Mouse (Mus musculus) left cerebral cortex, adult 11 months (tissue): ENCODE results near the gene Stk39.
A peak's percentile ranks its signal among the peaks of the same experiment; 100 is the strongest.

Experiments
- DNase-seq: peaks from one replicate; pipeline ENCODE4 v3.0.0; 2022; ENCODE audit warnings: low spot score

The Stk39 gene

DNA sequence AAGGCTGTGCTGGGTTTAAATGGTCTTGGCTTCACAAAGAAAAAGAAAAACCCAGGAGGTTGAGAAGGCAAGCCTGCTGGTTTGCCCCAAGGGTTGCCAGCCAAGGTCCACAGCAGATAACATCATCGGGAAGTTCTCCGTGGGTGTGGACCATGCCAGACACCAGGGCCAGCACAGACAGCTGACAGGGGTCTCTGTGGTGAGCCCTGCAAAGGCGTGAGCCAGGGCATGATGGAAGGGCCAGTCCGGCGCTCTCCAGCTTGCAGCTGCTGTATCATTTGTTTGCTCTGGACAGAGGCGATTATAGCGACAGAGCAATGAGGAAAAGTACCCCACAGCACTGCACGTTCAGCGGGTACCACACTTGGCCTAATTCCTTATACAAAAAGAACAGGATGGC is 126.8 kb downstream of the Stk39 start:
- no peak for DNase-seq

DNA sequence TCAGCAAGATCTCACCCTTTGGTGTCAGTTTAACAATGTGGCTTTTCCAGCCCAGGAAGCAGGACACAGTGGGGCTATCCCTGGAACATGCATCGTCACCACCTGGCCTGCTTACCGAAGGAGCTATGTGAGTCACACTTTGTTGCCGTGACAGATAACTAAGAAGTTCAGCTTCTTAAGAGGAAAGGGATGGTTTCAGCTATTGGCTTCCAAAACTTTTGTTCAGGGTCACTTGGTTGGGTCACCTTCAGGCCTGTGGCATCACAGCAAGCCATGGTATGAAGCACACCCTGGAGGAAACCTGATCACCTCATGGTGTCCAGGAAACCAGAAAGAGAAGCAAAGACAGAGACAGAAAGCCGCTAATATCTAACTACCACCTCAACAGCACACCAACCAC is 128.3 kb downstream of the Stk39 start:
- no peak for DNase-seq

DNA sequence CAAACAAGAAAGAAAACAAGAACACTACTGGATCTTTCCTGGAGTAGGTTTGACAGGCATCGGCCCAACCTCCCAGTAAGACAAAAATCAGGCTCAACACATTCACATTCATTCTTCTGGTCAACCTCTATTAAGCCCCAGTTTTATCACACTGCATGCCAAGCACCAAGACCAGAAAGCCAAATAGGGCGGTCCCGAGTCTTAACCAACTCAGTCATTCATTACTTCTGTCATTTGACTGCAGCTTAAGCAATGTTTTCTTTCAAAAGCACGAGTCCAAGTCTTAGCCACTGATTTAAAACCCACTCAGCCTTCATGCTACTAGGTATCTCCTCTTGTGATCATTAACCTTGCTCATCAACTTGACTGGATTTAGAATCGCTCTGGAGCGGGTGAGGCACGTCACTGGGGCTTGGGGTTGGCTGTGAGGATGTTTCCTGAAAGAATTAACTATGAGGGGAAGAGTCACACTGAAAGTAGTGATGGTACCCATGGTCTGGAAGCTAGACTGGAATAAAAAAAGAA is 129.9 kb downstream of the Stk39 start:
- no peak for DNase-seq

DNA sequence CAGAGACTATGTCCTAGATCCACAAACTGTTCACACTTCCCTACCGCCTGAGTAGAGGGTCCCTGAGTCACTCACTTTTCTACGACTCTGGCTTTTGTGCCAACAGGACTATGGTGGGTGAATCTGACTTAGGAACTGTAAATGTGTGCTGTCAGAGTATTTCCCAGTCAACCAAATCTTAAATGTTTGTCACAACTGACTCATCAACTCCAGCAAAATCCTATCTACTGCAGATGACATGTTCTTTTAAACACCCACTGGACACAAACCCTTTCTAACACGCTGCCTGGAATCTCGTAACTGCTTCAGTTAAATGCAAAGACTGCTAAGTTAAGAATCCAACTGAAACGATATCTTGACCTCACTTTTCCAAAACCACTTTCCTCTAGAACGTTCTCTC is 135.2 kb downstream of the Stk39 start:
- DNase-seq = no peak

DNA sequence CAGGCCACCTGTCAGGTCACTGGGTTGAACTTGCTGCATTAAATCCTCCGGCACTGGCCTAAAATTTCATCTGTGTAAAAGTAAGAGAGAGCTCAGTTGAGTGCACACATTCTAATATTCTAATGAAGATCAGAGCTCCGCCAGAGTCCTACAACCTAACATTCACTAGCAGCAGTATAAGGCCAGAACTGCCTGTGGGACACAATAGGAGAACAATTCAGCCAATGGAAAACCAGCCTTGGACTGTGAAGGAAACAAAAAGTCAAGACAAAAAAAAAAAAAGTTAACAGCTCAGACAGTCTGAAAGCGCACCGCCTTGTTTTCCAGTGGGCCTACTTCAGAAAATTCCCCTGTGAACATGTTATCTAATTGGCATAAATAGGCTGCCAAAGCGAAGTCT is 137.1 kb downstream of the Stk39 start:
- no peak for DNase-seq

DNA sequence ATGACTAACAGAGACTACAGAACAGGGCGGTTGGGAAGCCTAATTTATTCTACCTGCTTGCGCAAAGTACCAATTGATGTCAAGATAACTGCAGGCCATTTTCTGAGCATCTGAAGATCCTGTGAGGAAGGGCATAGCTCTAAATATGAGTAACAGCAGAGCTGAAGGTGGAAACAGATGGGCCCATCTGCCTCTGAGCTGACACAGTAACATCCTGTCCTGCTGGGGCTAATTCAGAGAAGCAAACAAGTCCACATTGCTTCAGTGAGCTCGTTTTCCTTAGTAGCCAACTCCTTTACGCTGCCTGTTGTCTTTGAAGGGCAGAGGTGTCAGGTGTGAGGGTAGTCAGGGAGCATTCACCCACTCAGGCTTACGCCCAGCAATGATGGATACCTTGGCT is 146.8 kb downstream of the Stk39 start:
- no peak for DNase-seq

DNA sequence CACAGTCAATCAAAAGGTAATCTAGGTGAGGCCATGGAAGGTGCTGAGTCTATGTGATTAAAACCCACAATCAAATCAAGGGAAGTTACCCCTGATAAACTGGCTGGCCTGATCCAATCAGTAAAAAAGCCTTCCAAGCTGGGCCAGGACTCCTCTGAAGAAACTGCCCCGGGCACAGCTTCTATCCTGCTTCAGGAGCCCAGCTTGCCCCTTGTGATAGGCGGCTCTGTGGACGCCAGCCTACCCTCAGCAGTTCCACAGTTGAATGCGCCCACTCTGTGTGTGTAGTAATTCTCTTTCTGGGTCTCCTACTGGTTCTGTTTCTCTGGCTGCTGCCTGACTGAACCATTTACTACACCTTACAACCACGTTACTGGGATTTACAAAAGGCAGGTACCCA is 150.8 kb downstream of the Stk39 start:
- no peak for DNase-seq

DNA sequence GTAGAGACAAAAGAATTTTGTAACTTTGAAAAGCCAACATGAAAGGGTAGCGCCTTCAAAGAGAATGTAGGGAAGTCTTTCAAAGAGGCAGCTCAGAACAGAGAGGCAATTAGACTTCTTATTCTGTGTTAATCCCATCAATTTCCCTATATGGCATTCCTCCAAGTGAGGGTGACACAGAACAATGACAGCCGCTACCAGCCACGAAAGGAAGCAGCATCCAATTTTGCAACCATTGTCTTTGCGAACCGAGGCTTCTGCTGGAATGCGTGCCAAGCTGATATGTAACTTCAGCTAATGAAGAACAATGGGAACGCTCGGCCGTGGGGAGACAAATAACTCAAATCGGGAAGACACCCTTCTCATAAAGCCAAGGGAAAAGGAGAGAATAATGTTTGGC is 151.4 kb downstream of the Stk39 start:
- peak; percentile 62 for DNase-seq

DNA sequence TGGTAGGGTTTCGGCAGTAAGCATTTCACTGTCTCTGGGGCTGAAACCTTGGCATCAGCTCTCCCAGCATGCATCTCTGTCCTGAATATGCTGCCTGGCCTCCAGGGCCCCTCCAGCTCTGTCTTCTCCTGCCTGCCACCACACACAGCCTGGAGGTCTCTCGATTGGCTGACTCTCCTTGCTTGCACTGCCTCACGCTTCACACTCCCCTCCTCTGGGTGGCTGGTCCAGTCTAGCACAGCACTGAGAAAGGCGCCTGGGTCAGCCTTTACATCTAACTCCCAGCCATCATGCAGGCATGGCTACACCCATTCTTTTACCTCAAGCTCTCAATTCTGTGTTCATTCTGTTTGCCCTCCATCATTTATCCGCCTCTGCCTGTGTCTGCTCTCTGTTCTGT is 153.6 kb downstream of the Stk39 start:
- DNase-seq = no peak

DNA sequence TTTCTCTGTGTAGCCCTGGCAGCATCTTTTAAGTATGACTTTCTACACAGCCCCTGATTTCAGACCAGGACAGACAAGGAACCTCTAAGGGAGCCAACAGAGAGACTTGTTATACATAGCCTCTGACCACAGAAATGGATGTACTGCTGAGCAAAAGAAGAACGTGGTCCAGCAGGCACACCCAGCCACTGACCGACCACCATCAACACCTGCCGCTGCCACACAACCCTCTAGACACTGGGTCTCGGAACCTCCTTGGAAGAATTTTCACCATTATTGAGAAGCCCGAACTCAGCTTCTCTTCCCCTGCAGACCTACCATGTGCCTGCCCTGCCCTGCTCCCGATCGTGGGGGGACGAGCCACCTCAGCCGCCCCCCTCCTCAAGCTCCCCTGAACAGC is 154.2 kb downstream of the Stk39 start:
- DNase-seq = no peak

DNA sequence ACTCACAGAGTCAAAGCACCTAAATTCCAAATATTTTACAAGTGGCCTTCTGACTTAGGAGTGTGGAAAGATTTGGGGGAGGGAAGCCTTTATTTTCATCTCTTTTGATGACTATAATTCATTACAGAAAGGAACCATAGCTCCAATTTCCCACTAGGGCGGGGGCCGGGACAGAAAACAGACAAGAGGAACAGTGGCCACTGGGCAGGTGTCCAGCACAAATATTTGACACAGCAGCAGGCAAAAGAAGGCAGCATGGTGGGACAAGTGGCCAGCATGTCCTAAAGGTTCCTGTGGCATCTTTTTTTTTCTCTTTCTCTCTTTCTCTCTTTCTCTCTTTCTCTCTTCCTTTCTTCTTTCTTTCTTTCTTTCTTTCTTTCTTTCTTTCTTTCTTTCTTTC is 154.6 kb downstream of the Stk39 start:
- DNase-seq = no peak

DNA sequence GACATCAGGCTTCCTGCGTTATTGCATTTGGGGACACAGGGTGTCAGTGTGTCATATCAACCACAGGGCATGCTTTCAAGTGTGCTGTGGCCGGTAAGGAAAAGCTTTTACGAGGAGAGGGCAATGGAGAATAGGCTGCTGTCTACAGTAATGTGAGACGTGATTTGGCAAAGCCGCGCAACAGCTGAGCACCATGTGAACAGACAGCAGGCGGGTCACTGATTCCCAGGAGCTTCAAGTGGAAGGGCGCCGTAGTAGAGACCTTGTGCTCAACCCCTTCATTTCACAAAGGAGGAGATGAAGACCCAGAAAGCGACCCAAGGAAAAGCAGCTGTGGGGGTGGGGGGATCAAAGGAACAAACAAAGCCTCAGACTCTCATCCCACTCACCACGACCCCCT is 156.8 kb downstream of the Stk39 start:
- no peak for DNase-seq

DNA sequence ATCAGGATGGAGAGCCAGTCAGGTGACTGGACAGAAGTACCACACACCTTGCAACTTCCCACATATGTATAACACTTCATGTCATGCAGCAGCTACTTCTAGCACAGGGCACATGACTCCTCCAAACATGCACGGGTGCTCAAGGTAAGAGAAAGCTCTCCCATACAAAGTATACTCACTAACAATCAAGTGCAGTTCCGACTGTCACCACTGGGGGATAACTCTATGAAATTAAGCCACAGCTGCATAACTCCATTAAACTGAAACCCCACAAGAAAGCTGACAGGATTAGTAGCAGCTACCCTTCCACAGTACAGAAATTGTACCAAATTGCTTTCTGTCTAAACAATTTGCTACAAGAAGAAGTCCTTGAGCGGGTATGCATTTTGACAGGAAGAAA is 161.9 kb downstream of the Stk39 start:
- no peak for DNase-seq

DNA sequence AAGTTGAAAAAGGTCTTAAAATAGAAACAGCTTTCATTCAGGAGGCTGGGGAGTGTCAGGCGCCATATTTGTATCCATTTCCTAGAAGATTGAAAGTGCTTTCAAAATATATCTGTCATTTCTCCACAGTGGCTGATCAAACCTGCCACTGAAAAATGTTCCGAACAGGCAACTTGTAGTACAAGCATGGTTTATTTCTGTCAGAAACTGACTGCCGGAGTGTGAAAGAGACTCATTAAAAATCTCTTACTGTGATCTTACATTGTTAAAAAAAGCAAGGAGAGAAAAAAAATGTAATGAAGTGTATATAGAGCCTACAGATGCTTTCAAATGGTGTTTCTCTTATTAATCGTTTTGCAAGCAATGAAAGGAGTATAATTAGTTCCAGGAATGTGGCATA is 165.5 kb downstream of the Stk39 start:
- no peak for DNase-seq

DNA sequence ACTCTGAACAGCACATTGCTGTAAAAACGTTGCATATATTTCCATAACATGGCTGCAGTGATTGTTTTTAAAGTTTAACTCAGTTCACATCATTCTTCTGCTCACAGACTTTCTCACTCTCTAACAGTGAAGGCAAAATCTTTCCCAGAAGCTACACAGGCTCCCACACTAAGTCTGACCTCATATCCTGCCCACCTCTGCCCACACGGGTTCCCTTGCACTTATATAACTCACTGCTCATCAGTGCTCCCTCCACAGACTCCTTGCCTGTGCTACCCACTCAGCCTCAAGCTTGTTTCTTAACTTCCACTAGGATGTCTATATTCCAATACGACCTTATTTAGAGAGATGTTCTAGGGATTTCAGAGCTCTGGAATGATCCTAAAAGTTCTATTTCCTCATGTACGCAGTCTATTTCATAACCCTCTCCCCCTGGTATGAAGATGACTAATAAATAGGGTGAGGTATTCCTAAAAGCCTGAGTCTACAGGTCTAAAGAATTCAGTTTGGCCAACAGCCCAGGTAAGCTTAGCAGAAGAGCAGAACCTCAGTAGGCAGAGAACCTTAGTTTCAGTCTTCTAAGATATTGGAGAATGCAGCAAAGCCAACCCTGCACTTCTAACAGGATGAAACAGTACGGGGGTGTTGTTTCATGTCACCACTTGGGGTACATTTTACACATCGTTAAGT is 167.2 kb downstream of the Stk39 start:
- peak; percentile 51 for DNase-seq

DNA sequence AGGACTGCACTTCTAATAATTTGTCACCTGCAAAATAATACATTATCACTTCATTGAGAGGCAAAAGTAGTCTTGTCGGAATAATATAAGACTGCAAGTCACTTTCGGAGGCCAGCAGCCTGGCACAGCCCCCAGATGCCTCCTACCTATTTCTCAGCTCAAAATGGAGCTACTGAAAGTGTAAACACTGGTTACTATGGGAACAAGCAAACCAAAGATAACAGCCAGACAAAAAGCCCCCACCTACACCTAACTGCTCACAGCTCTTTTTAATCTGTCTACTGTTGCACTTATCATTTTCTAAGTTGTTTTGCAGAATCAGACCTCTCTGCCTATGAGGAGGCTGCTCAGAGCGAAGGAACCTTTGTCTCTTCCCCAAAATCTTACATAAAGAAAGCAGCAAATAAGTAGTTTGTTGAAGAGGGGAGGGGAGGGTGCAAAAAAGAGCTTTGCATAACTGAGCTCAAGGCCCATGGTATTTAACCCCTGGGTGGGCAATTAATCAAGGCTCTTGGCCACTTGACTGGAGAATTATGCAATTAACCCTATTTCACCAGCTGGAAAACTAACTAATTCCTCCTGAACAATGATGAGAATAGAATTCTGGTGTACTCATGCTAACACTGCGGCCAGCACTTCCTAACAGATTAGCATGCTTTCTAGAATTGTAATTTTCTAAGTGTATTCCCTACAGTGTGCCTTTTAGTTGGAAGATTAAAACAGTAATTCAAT is 170.1 kb downstream of the Stk39 start:
- DNase-seq = peak; percentile 69

DNA sequence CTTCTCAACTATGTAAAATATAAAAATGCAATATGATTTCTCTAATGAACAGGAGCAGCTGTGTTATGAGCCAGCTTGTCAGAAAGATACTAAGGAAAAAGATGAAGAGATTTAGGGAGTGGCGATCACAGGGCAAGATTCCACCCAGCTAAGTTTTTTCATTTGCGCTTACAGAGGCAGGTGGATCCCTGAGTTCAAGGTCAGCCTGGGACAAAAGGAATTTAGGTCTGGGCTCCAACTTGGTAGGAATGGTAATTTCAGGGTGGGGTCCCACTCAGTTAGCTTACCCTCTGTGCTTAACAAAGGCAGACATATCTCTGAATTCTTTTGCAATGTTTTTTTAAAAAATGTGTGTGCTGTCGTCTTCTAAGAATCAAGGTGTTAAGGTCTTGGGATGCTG is 173.7 kb downstream of the Stk39 start:
- no peak for DNase-seq

DNA sequence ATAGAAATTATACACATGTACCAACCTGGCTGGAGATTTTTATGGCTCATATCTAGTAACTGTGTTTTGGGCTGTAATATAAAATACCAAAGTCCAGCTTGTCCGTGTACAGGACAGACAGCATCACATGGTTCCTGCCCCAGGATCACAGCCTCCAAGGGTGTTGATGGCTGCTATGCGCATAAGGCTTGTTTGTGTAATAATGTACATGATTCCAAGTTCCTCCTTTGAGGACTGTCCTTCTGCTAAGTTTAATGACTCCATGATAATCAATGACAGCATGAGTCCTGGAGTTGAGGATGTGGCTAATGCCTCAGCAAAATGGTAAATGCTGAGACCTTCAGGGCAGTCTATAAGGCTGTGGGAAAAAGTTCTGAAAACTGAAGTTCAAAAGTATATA is 174.1 kb downstream of the Stk39 start:
- no peak for DNase-seq

DNA sequence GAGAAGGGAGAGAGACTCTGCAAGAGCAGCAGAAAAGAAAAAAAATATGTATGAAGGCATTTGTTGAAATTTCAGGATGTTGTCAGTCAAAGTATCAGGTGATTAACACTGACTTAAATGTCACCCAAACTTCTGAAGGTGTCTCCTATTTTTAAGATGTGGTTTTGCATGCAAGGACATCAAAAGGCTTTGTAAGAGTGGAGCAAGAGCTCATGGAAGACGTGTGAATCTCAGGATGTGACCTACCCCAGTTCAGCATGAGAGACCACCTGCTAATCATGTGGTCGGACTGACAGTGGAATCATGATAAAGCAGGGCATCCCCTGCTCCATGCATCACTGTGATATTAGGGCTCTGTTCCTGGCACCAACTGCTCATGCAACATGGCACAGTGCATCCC is 175.3 kb downstream of the Stk39 start:
- no peak for DNase-seq

DNA sequence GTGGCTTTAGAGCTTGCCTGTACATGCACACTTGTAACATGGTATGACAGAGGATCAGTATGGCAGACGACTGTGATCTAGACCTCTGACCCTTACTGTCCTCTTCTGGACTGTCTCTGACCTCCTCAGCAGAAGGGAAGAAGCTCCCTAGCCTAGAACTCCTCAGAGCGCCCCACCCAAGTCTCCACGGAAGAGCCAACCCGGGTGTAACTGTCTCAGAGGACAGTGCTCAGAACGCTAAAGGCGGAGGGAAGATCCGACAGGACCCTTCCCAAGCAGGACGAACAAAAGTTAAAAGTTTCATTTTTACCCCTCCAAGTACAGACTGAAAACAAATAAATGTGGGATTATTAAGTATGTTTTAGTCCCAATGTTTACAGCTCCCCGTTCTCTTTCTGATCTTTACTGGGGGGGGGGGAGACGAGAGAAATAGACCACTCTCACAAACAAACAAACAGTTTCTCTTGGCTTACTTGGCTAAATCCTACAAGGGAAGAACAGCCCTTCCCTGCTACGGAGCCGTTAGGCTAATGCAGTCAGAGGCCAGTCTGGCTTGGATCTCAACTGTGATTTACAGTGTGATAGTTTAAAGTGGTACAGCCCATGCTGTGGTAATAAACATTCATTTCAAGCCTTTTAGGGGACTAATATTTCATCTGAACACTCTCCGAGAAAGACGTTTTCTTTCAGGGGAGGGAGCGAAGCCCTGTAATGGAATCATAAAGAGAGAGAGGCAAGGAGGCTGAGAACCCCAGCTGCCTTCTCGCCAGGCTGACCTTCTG is 179.3 kb downstream of the Stk39 start:
- DNase-seq = no peak

DNA sequence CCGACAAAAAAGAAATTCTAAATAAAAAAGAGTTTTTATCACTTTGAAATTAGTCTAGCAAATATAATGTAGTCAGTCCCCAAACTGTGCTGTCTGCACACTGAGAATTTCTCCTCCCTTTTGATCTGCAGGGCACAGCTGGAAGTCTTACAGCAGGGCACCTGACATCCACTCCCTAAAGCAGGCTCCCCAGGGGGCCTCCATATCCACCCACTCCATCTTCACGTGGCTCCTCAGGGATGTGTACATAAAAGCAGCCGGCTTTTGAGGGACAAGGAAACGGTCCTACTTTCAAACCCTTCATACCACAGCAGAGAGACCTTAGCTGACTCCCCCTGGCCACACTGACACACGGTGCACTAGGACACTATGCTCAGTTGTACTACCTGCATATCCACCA is 180.2 kb downstream of the Stk39 start:
- no peak for DNase-seq

DNA sequence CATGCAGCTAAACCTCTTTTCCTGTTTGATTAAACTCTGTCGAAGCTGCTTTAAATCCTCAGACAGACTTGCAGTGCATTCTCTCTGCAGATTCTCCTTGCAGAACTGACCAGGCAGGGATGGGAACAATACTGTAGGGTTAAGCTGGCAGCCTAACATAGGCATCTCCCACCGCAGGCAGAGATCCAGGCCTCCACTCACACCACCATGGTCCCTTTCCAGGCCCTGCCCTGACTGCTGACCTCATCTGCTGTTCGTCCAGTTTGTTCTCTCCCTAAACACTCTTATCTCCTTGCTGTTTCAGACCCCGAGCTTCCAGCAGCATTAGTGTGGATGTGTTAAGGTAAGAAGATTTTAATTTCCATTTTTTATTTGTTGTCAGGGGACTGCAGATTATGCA is 182.1 kb downstream of the Stk39 start:
- no peak for DNase-seq

DNA sequence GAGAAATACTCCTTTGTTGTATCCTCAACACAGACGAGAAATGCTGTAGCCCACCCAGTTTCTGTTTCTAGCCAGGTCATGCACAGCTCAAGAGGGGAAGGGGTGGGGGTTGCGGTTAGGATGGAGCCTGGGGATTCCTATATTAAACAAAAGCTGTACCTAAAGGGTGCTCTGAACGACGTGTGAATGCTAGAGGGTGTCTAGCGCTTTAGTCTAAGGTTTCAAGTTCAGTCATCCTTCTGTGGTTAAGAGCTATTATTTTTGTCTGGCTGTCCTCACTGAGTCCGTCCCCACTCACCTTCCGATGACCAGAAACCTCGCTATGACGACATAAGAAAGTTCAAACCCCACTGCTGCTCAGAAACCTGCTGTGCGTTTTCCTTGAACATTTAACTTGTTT is 182.9 kb downstream of the Stk39 start:
- no peak for DNase-seq
